Mouse (Mus musculus): ENCODE measurements around the gene Ptgs1.

GRCm38 (mm10) chr2:36270186-36270585, 40.0 kb downstream of the Ptgs1 start:
- TF ChIP-seq GATA1 (IDR thresholded peaks at IDR 0.05; ENCODE audit: low read length), result no peak
- TF ChIP-seq TAL1 (IDR thresholded peaks at IDR 0.05; ENCODE audit: low read length), result no peak
